Mouse (Mus musculus) retina, postnatal 1 day (tissue): Measurements from ENCODE around the gene Tceal9.

ENCODE experiments used
- DNase-seq: peaks from one replicate; pipeline ENCODE4 v3.0.0-alpha.2; 2012

Tceal9 gene

DNA sequence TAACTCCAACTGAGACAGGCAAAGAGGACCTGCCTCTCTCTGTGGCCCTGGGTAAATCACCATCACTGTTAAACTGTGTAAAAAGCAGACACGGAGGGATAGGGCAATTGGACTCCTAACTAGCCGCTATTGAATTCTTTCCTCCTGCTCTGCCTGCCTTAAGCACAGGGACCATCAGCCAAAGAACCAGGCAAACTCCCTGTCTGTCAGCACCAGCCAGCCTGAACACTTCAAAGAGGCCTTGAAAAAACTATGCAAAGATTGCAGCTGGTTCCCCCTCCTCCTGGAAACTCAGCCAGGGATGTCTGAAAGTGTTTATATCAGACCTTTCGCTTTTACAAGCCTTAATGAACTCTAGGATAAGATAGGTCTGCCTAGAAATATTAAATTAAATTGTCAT lies 29.7 kb downstream of the Tceal9 start:
- no peak for DNase-seq

DNA sequence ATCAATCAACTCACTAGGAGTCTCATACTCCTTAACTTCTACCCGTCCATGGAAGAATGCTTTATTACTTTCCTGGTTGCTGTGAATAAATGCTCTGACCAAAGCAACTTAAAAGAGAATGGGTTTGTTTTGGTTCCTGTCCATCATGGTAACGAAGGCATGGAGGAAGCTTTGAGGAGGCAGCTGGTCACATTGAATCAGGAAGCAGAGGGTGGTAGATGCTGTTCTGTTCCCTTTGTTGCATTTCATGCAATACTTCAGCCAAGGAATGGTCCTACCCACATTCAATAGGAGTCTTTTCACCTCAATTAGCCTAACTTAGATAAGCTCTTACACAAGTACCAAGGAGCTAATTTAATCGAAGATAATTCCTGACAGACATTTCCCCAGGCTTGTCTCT lies 30.5 kb downstream of the Tceal9 start:
- DNase-seq, result no peak

DNA sequence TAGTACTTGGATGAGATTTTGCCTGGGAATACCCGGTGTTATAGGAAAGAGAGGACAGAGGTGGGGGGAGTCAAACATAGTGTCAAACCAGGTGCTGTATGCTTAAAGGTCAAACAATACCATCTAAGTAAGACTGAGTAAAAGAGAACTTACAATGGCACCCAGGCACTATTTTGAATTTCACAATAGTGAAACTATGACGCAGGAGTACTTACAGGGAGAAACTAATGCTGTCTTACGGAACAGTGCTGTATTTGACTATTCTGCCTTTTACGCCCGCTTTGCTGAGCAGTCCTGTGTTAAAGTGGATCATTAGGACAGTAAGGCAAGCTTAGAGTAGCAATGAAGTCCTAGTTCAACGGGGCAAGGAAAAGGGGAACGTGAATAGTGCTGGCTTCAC lies 32.7 kb downstream of the Tceal9 start:
- no peak for DNase-seq

DNA sequence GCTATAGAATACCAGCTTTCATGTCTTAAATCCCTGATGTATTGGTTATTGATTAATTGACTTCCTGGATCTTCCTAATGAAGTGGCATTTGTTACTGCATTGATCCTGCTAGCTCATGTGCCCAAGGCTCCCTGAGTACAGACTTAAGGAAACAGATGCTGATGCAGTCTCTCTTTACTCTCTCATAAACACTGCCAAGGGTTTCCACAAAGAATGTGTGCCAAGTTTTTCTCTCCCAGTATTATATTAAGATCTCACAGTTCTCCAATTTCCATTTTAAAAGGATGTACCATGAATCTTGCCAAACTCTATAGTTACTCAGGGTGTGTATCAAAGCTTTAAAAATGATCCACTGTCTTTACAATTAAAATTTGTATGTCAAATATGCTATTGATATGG lies 33.5 kb downstream of the Tceal9 start:
- DNase-seq, result no peak

DNA sequence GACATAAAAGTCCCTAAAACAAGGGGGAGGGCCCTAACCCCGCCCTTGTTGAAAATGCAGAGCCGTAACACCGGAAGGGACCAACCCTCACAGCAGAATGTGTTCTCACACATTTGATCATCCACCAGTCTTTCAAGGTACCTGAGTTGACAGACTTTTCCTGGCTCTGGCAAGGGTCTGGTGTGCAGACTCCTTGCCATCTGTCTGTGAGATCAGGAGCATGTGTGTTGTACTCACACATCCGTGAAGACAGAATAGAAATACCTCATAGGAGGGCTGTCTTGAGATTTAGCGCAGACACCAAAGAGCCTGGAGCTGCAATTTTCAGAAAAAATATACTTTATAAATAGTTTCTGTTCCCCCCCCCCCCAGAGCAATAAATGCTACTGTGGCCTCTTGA lies 34.5 kb downstream of the Tceal9 start:
- no peak for DNase-seq

DNA sequence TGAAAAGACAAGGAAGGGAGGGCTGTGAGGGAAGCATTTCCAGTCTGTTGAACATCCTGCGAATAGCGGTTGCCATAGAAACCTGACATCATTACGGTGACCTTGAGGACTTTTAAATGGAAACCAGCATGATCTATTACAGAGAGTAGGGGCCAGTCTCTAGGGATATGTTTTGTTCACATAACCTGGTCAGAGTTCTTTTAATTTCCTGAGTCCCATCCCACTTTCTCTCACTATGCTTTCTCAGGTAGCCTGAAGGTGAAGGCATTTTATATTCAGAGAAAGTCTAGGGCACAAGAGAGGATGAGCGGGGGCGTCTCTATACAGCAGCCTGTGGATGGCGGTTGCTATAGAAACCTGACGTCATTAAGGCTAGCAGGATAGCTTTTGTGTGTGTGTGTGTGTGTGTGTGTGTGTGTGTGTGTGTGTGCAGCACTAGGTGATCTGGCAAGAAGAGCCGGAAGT lies 46.0 kb downstream of the Tceal9 start:
- peak; percentile 84 for DNase-seq
